Mouse (Mus musculus) hindlimb bud, embryonic 11.5 days (tissue): ENCODE data around the gene Ctsl.
A peak's percentile ranks its signal among the peaks of the same experiment; 100 is the strongest.

Experiments used
- DNase-seq: peaks from one replicate; pipeline ENCODE4 v3.0.0-alpha.2; 2012; ENCODE audit warnings: low read depth, low spot score; ENCODE audit errors: extremely low spot score

Gene Ctsl

DNA sequence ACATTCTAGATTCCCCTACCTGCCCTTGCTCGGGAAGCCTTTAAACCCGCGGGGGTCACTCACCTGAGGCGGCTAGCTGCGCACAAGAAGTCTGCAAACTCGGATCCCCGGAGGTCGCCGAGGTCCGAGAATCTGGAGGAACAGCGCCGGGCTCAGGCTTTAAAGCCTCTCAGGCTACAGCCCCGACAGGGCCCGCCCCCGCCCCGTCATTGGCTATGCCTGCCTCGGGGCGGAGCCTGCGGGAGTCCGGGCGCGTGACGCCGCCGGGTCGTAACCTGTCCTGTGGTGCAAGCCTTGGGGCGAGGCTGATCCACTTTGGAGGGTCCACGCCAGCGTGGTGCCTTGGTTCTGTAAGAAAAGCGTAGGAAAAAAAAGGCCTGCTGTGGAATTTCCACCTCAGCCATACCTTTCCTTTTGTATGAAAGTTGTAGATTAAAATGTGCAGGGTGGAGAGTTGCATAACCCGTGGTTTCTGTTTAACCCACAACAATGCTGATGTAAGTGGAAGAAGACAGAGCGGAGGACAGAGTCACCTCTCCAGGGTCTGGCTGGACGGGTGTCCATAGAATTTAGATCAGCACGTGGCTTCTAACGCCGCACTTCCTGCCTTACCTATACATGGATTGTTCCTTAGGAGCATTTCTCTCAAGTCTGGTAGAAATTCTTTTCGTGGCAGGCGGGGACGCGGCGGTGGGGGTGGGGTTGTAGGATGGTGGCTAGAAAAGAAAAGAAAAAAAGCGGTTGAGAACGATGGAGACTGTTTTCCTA, at the start of gene Ctsl:
Ctsl (minus strand) TSS at position 718 of the 768 bp plus-strand sequence.
- DNase-seq, result peak; percentile 54

- no peak for DNase-seq
Observed at GRCm38 (mm10) chr13:64416955-64417601, 46.4 kb upstream of the Ctsl start.

DNA sequence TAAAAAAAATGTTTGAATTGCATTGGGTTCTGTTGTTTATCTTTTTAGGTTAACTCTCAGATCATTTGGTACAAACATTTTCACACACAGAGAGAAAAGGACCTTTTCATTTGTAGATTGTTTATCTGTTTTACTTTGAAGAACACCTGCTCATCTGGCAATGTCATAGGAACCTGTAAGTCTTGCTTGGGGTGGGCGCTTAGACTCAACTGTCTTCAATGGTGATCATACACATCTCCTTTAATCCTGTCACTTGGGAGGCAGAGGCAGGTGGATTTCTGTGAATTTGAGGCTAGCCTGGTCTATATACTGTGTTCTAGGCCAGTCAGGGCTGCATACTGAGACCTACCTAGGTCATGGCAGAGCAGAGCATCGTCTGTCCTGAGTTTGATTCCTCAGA, 45.0 kb upstream of the Ctsl start:
- no peak for DNase-seq

DNA sequence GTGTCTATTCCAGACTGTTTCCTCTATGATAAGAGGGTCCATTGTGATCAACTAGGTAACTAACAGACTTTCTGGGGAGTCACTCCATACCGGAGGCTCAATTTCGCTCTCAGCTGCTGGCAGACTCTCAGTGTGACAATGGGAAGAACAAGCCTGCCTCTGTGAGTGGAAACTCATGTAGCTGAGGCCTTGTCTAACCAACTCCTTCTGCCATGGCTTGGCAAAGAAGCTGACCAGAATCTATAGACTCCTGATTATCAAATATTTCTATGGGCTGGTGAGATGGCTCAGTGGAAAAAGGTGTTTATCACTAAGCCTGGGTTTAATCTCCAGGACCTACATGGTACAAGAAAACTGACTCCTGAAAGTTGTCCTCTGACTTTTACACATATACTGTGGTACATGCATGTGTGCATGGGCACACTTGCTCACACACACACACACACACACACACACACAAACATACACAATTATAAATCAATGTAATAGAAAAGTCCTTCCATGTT, 42.1 kb upstream of the Ctsl start:
- no peak for DNase-seq

- DNase-seq, result no peak
Observed at GRCm38 (mm10) chr13:64411282-64411681, 40.6 kb upstream of the Ctsl start.

- DNase-seq, result no peak
Observed at GRCm38 (mm10) chr13:64410604-64411003, 39.9 kb upstream of the Ctsl start.

- DNase-seq, result no peak
Observed at GRCm38 (mm10) chr13:64407992-64408391, 37.3 kb upstream of the Ctsl start.

GRCm38 (mm10) chr13:64405550-64405949, 34.9 kb upstream of the Ctsl start:
- DNase-seq, result no peak

DNA sequence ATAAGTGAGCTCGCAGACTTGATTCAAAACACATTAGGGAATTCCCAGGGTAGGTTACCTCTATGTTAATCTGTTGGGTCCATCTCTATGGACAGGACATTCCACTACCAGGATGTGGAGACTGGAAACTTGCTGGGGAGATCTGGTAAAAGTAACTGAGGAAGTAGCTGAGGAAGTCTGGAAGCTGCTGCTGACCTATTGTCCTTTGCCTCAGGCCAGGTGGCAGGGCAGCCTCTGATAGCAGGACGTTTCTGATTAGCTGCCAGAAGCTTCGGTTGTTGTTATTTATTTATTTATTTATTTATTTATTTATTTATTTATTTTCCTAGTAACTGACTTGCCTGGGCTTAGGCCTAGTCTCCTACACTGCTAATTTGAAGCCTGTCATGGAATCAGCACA, 32.8 kb upstream of the Ctsl start:
- DNase-seq, result no peak

- DNase-seq, result no peak
Observed at GRCm38 (mm10) chr13:64402951-64403460, 32.3 kb upstream of the Ctsl start.

GRCm38 (mm10) chr13:64402504-64402949, 31.8 kb upstream of the Ctsl start:
- DNase-seq, result no peak

DNA sequence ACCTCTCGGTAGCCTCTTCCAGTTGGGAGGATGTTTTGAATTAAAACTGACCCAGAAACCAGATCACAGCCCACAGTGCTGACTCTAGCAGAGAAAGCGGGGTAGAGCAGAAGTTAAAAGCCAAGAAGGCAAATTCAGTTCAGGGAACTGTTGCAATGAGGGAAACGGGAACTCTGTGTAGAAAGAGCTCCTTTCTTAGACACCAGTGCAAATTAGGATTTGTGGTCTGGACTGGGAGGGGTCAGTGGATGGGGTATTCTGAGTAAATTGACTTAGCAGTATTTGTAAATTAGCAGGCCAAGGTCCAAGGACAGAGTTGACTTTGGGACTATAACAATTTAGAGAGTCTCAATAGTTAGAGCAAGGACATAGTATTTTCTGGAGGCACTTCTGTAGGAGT, 31.3 kb upstream of the Ctsl start:
- no peak for DNase-seq

DNA sequence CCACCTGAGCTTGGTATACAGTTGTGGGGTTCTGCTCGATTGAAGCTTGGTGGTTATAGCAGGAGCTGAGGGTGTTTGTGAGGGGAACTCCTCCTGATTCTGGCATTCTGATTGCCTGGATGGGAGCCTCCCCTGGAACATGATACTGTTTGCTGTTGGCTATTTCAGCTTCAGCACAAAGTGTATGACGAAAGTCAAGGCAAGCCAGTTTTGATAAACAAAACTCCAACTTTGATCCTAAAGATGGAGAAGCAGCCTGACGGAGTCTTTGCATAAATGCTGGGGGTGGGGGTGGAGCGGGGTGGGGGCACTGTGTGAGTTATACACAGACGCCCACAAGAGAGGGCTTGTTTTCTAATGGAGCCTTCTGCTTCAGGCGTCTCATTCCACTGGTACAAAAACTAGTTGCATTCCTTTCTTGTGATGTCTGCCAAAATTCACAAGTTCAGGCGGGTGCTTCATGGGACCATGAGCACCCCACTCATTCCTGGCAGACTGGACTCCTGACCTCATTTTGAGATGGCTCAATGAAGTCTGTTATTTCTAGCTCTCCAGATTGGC, 30.2 kb upstream of the Ctsl start:
- no peak for DNase-seq

DNA sequence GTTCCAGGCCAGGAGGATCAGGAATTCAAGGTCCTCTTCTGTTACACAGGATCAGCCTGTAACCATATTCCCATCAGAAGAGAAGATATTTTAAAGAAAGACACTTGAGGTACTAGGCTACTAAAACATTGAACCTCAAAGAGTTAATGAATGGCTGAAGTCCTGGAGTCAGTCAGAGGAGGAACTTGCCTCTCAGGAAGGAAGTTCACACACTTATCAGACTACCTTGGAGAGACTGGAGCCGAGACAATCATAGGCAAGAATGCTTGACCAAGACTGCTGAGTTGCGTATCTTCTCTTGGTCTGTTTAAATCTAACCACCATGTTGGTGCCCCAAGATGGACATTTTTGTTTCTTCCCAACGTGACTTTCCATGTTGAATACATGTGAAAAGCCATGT, 29.2 kb upstream of the Ctsl start:
- DNase-seq, result no peak

GRCm38 (mm10) chr13:64398065-64398464, 27.4 kb upstream of the Ctsl start:
- no peak for DNase-seq

DNA sequence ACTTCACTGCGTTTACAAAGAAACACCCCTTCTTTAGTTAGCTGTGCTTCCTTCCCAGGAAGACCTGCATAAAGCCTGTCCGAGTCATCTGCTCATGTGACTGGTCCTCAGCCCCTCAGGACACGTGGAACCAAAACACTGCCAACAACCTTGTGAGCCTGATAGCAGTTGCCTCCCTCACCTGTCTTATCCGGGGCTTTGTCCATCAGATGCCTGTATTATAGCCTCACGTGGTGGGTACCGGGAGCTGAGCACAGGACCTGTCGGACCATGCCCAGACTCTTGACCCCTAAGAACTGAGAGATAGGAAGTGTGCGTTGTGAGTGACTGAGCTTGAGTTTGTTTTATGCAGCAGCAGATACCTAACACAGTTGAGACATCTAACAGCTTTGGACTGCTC, 26.3 kb upstream of the Ctsl start:
- DNase-seq, result no peak

DNA sequence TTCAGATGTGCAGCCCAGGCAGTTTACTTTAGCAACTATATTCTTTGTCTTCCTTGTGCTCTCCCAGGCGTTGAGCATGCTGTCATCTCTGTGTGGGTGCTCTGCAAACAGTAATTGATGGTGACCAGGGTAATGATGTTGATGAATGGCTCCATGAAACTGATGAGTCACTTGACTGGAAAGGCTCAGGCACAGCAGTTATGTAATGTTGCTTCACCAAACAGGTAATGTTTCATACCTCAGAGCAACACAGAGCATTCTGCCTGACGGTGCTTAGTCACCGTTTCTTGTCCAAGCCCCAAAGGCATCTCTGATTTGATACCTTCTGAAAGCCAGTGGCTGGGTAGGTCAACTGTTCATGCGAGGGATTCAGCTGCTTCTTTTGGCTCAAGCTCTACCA, 17.7 kb upstream of the Ctsl start:
- no peak for DNase-seq

DNA sequence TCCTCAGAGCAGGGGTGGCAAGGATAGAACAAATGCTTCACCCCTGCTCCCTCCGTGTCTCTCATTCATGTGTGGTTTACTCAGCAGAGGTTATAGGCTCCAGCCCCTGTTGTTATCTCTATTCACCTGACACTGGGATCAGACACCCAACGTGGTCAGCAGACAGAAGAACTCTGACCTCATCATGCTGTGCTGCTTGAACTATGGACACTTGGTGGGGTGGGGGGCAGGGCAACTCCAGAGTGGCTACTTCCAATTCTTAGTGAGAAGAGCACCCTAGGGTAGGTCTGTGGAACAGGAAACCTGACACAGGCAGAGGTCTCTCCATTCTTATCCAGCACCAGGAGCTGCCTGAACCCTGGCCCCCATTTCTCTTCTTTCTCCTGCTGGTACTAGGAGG, 15.4 kb upstream of the Ctsl start:
- no peak for DNase-seq

GRCm38 (mm10) chr13:64384937-64385336, 14.2 kb upstream of the Ctsl start:
- no peak for DNase-seq

- DNase-seq, result no peak
Observed at GRCm38 (mm10) chr13:64380251-64380650, 9.6 kb upstream of the Ctsl start.

- no peak for DNase-seq
Observed at GRCm38 (mm10) chr13:64378601-64379000, 7.9 kb upstream of the Ctsl start.

DNA sequence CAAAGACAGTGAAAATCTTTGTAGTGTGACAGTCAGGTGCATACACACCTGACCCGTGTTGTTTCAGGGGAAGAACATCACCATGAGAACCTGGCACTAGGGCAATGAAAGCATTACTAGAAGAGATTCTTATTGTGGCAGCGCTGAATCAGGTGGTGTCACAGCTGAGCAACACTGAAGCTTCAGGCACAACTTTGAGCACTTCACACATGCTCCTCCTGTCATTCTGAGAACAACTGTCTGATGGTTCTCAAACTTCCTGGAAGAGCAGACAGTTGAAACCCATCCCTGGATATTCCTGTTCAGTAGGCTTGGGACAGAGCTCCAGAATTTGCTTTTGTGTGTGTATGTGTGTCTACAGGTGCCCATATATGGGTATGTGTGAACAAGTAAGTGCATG, 5.8 kb upstream of the Ctsl start:
- no peak for DNase-seq
